Mouse (Mus musculus) brain, embryonic 14.5 days (tissue): ENCODE results near the gene Krtap1-4. TPM values are rescaled to one million over a fixed set of nuclear protein-coding genes. Genes with fewer than 3 reads are reported as not detected.
"Not testable (repeated sequence)": the region's sequence is repeated elsewhere in the genome, so short reads cannot be mapped to it uniquely, and the experiment has no call there.

Experiments used
- DNase-seq: peaks from one replicate; pipeline ENCODE4 v3.0.0-alpha.2; 2011; ENCODE audit warnings: low read depth
- CTCF ChIP-seq: fragments of 200-500 bp; IDR thresholded peaks from 2 replicates; pipeline ENCODE4 v1.5.1; 2012; ENCODE audit warnings: inconsistent platforms, mild to moderate bottlenecking, moderate library complexity, borderline replicate concordance; ENCODE audit not compliant: insufficient read depth, insufficient read length; ENCODE audit errors: extremely low read depth
- POLR2A ChIP-seq: fragments of 200-500 bp; IDR thresholded peaks from 2 replicates; pipeline ENCODE4 v1.6.1; 2012; ENCODE audit warnings: mild to moderate bottlenecking, inconsistent platforms, borderline replicate concordance; ENCODE audit not compliant: poor library complexity, insufficient read depth, insufficient read length, severe bottlenecking; ENCODE audit errors: extremely low read depth
- polyA plus RNA-seq: library from polyadenylated mRNA; depleted of rRNA; stranded (reverse); fragments of >200 nt; gene quantifications from 2 replicates; pipeline ENCODE4 v1.2.3, GENCODE M21; 2012; rRNA removed

Krtap1-4 gene
- polyA plus RNA-seq, result not detected in 2 replicates

DNA sequence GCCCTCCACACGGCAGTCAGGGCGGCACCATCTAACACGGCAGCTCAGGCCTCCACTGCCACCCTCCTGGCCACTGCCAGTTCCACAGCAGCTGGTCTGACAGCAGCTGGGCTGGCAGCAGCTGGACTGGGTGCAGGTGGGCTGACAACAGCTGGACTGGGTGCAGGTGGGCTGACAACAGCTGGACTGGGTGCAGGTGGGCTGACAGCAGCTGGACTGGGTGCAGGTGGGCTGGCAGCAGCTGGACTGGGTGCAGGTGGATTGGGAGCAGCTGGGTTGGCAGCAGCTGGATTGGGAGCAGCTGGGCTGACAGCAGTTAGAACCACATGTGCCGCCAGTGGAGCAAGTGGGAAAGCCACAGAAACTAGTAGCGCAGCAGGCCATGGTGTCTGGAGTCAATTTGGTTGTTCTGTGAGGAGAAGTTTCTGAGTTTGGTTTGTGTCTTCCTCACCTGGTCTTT, at the start of gene Krtap1-4:
Gene Krtap1-4 (minus strand): TSS at position 410 of the 460 bp plus-strand sequence.
- no peak for TF ChIP-seq CTCF
- TF ChIP-seq POLR2A, result no peak
- no peak for DNase-seq

DNA sequence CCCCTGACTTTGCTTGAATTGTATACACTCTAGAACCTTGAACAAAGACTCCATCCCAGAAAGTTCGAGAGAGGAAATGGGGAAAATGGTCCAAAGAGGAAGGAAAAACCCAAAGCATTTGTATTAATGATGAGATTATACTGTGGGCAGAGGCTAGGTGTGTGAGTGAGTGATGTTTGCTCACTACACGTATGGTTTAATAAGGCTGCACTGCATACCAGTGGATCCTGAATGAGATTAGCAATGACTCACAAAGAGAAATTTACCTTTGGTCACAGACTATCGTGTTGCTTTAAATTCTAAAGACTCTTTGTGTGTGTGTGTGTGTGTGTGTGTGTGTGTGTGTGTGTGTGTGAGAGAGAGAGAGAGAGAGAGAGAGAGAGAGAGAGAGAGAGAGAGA, 47.4 kb upstream of the Krtap1-4 start:
- no peak for DNase-seq

DNA sequence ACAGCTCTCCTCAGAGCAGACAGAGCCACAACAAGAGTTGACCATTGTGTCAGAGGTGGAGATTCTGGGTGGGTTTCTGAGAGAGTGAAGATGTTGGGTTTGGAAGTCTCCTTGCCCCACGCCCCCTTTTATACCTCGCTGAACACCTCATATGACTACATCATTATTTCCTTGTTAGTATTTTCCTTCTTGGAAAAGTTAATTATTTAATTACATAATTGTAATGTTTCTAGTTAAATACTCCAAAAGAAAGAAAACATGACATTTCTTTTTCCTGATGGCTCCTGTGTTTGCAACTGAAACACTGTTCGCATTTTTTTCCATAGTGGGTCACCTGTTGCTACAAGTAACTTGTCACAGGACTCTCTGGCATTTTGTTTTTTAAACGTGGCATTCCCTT, 44.7 kb upstream of the Krtap1-4 start, which contains the start of gene Krtap4-1:
Gene Krtap4-1 (minus strand): TSS at position 101 of the 400 bp plus-strand sequence.
- TF ChIP-seq POLR2A (no peak), CTCF (no peak)
- DNase-seq, result no peak

More for the DNA sequence above, 47.4 kb upstream of the Krtap1-4 start:
- TF ChIP-seq CTCF, result no peak
- no peak for TF ChIP-seq POLR2A

DNA sequence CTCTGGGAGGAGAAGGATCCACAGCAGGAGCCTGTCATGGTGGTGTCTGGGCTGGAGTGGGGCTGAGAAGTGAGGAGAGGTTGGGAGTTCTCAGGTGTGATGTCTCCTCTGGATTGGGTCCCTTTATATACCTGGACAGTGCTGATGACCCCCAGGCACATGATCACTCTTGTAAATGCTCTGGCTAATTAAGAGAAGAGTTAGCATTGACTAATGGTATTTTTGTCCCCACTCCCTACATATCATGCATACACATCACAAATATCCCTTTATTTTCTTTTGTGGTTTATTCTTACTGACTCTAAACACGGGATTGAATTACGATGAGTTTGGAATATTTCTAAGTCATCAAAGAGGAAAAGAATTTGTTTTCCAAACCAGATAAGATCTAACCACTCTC, 36.9 kb upstream of the Krtap1-4 start, which contains the start of gene Gm11562:
Gene Gm11562 (minus strand): TSS at position 101 of the 400 bp plus-strand sequence.
- DNase-seq, result no peak
- no peak for TF ChIP-seq CTCF
- TF ChIP-seq POLR2A, result no peak

DNA sequence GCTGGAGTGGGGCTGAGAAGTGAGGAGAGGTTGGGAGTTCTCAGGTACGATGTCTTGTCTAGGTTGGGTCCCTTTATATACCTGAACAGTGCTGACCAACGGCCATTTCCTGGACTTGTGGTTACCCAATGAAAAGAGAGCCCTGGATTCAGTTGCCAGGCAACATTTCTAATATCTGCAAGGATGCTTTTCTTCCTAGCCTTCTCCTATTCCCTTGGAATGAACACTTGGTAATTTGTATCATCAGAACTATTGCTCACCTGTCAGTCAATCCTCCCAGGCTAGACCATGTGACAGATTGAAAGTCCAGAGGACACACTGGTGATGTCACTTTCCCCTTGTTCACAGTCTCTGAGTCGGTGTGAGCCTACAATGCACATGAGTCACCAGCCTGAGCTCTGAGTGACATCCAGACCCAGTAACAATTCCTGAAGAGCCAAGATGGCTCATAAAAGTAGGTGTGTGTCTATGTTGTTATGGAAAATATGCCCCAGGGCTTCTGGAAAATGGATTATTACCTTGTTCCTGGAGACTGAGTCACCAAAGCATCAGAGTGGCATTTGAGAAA, 31.4 kb upstream of the Krtap1-4 start, which contains the start of gene Krtap2-4:
Gene Krtap2-4 (minus strand): TSS at position 51 of the 568 bp plus-strand sequence.
- TF ChIP-seq CTCF (no peak), POLR2A (no peak)
- no peak for DNase-seq

DNA sequence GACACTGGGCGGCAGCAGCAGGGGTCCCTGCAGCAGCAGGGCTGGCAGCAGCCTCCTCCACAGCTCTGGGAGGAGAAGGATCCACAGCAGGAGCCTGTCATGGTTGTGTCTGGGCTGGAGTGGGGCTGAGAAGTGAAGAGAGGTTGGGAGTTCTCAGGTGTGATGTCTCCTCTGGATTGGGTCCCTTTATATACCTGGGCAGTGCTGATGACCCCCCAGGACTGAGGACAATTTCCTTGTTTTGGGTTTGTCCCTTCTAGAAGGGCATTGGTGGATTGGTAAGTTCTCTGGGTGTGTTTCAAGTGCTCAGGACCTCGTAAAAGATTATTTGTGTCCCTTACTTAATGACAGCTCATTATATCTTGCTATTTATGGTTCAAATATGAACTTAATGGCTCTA, 26.6 kb upstream of the Krtap1-4 start, which contains the start of gene Gm11937:
Gene Gm11937 (minus strand): TSS at position 101 of the 400 bp plus-strand sequence.
- not testable (repeated sequence) for DNase-seq

DNA sequence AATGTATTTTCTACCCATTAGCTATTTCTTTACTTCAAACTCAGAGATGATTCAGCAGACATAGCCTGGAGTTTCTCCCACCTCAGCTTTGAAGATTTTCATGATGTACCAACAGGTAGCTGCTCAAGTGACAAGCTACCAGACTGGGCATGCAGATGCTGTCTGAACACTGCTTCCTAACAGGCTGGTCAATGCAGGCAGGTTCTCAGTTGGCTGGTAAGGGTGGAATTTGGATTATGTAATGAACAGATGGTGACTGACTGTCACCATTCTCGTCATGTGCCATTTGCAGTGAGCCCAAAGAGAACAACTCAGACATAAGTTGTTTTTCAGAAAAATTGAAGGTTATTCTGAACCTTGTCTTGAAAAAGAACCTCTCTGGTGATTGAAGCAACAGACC, 25.7 kb upstream of the Krtap1-4 start:
- no peak for TF ChIP-seq POLR2A
- TF ChIP-seq CTCF, result no peak
- DNase-seq, result peak; percentile 12

DNA sequence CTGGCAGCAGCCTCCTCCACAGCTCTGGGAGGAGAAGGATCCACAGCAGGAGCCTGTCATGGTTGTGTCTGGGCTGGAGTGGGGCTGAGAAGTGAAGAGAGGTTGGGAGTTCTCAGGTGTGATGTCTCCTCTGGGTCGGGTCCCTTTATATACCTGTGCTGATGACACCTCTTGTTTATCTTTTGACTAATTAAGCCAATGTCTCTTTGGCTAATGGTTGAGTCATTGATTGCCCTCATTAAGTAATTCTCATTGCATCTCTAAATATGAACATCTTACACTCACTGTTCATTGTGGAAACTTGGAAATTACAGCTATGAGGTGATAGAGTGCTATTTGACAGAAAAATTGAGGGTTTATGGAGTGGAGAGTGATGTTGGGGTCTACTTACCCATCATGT, 19.8 kb upstream of the Krtap1-4 start, which contains the start of gene Gm11938:
Gene Gm11938 (minus strand): TSS at position 101 of the 400 bp plus-strand sequence.
- DNase-seq, result not testable (repeated sequence)

DNA sequence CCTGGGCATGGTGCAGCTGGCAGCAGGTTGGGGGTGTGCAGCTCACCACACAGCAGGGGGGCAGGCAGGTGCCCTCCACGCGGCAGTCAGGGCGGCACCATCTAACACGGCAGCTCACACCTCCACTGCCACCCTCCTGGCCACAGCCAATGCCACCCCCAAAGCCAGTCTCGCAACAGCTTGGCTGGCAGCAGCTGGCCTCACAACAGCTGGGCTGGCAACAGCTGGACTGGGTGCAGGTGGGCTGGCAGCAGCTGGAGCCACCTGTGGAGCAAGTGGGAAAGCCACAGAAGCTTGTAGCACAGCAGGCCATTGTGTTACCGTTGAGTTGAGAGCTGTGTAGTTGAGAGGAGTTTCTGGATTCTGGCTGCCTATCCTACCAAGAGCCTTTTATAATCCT, 14.3 kb upstream of the Krtap1-4 start, which contains the start of gene Krtap9-3:
Gene Krtap9-3 (minus strand): TSS at position 364 of the 400 bp plus-strand sequence.
- not testable (repeated sequence) for DNase-seq

DNA sequence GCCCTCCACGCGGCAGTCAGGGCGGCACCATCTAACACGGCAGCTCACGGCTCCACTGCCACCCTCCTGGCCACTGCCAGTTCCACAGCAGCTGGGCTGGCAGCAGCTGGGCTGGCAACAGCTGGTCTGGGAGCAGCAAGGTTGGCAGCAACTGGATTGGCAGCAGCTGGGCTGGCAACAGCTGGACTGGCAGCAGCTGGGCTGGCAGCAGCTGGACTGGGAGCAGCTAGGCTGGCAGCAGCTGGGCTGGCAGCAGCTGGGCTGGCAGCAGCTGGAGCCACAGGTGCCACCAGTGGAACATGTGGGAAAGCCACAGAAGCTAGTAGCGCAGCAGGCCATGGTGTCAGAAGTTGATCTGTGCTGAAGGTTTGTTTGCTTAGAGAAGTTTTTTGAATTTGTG, 7.5 kb upstream of the Krtap1-4 start, which contains the start of gene Krtap1-3:
Gene Krtap1-3 (minus strand): TSS at position 359 of the 400 bp plus-strand sequence.
- DNase-seq, result no peak
- TF ChIP-seq POLR2A, result no peak

DNA sequence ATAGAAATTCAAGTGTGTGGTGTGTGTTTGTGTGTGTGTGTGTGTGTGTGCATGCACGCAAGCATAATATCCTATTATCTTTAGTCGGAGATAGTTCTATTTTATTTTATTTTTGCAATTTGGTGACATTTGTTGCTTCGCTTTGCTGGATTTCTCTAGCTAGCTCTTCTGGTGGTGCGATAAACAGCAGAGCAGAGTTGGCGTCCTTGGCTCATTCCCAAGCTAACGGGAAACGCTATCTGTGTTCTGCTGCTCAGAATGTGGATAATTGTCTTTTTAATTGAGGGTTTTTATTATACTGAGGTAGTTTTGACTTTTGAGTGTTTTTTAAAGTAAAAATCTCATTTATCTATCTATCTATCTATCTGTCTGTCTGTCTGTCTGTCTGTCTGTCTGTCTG, 1.6 kb upstream of the Krtap1-4 start:
- peak; percentile 22 for DNase-seq
- TF ChIP-seq CTCF (no peak), POLR2A (no peak)

DNA sequence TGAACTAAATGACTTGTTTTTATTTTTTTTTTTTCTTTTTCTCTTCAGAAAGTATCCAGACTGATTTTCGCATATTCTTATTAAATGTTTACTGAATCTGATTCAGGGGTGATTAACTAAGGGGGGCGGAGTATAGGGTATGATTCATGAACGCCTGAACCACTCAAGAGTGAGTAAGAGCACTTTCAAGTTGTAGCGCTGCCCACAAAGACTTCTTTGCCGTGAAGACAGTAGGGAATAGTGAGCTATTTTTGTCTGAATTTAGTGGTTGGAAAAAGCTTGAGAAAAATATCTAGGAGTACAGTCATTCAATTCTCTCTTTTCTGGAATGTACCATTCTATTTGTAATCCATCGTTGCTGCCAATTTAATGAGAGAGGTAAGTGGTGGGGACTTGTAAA, 1.9 kb downstream of the Krtap1-4 start:
- TF ChIP-seq POLR2A (no peak), CTCF (no peak)
- DNase-seq, result no peak

DNA sequence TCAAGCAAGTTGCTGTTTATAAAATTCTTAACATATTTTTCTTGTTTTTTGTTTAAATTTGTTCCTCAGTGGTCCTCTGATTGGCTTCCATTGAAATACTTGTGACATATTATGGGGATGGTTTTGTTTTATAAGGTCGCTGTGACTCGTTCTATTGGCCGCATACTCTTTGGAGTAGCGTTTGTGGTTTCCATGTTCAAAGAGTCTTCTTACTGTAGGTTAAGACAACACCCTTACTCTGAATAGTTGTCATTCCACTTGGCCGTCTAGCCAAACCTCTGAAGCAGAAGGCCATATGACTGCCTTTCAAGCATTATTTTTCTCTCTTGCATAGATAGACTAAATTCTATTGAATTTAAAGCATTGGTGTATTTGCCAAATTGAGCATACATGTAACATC, 2.4 kb downstream of the Krtap1-4 start:
- TF ChIP-seq CTCF (no peak), POLR2A (no peak)

More for the DNA sequence above, 2.4 kb downstream of the Krtap1-4 start:
- no peak for DNase-seq
